Mouse (Mus musculus) liver, embryonic 14.5 days (tissue): ENCODE results near the gene Nos1ap. TPM values are rescaled to one million over a fixed set of nuclear protein-coding genes. Genes with fewer than 3 reads are reported as not detected.
A peak's percentile ranks its signal among the peaks of the same experiment; 100 is the strongest.

Source experiments
- ATAC-seq: fragments of 200-750 bp; cut with Nextera tagmentation; 2 replicates; pipeline ENCODE4 v1.8.0; 2017; ENCODE audit warnings: moderate number of reproducible peaks, mild to moderate bottlenecking, moderate library complexity; ENCODE audit not compliant: insufficient read depth
- DNase-seq, 3 experiments: peaks; one replicate each; pipeline ENCODE4 v3.0.0-alpha.2; 2012 to 2013; ENCODE audit warnings: low read depth in 3 of 3, low spot score in 3 of 3
- H3K27ac ChIP-seq: fragments of 300-500 bp; sonication (generic); 2 replicates; pipeline ENCODE4 v1.5.1; 2014; ENCODE audit warnings: moderate library complexity, mild to moderate bottlenecking, control low read depth, inconsistent platforms
- H3K27me3 ChIP-seq: fragments of 300-500 bp; sonication (generic); 2 replicates; pipeline ENCODE4 v1.6.1; 2014; ENCODE audit warnings: mild to moderate bottlenecking, low read length, moderate library complexity; ENCODE audit not compliant: control insufficient read depth, insufficient read depth
- H3K36me3 ChIP-seq: fragments of 300-500 bp; sonication (generic); replicated peaks from 2 replicates; pipeline ENCODE4 v1.6.1; 2014; ENCODE audit warnings: low read depth; ENCODE audit not compliant: control insufficient read depth, insufficient read depth
- H3K4me1 ChIP-seq, 2 experiments: fragments of 200-500 bp in 1 of 2; fragments of 300-500 bp in 1 of 2; sonication (generic) in 1 of 2; replicated peaks; 2 replicates each; pipeline ENCODE4 v1.6.1; 2012 to 2014; ENCODE audit warnings: antibody characterized with exemption in 1 of 2, inconsistent platforms in 1 of 2, low read length in 1 of 2; ENCODE audit not compliant: control insufficient read depth in 2 of 2, insufficient read depth in 2 of 2
- H3K4me2 ChIP-seq: fragments of 300-500 bp; sonication (generic); 2 replicates; pipeline ENCODE4 v1.6.1; 2014; ENCODE audit warnings: low read depth, mild to moderate bottlenecking, control low read depth, moderate library complexity
- H3K4me3 ChIP-seq, 2 experiments: fragments of 200-500 bp in 1 of 2; fragments of 300-500 bp in 1 of 2; sonication (generic) in 1 of 2; 2 replicates each; pipeline ENCODE4 v1.5.1; 2012 to 2014; ENCODE audit warnings: low read depth in 2 of 2, low read length in 2 of 2, mild to moderate bottlenecking in 2 of 2, control low read depth in 1 of 2, inconsistent platforms in 1 of 2, moderate library complexity in 1 of 2; ENCODE audit not compliant: insufficient read depth in 1 of 2
- H3K9ac ChIP-seq: fragments of 300-500 bp; sonication (generic); replicated peaks from 2 replicates; pipeline ENCODE4 v1.6.1; 2014; ENCODE audit warnings: mild to moderate bottlenecking, control low read depth, moderate library complexity
- H3K9me3 ChIP-seq: fragments of 300-500 bp; sonication (generic); 2 replicates; pipeline ENCODE4 v1.6.1; 2016; ENCODE audit warnings: low read length, mixed read lengths; ENCODE audit not compliant: control insufficient read depth
- CTCF ChIP-seq: IDR thresholded peaks from 2 replicates; pipeline ENCODE4 v1.5.1; 2016; ENCODE audit warnings: antibody characterized with exemption, low read depth, control low read depth
- EP300 ChIP-seq: IDR thresholded peaks from 2 replicates; pipeline ENCODE4 v1.6.1; 2016; ENCODE audit warnings: antibody characterized with exemption, low read depth
- WGBS: fragments of 180-500 bp; shearing (Covaris S2); extraction: QIAGEN DNeasy Blood & Tissue Kit; methylation state at CpG from one replicate; pipeline ENCODE4 v1.1.7; 2014; ENCODE audit not compliant: insufficient replicate concordance; 5-methylcytosine and 5-hydroxymethylcytosine counted together
- polyA plus RNA-seq, 2 experiments: library from polyadenylated mRNA; depleted of rRNA in 1 of 2; stranded (reverse) in 1 of 2; unstranded in 1 of 2; fragments of >200 nt; fragmentation: Nextera tagmentation in 1 of 2; extraction: Ambion mirVana in 1 of 2; gene quantifications; 2 replicates each; pipeline versions ENCODE4 v1.2.1 to v1.2.3; 2012 to 2014

Nos1ap gene
- polyA plus RNA-seq, 2 experiments: 1.8 to 2.2 TPM

DNA sequence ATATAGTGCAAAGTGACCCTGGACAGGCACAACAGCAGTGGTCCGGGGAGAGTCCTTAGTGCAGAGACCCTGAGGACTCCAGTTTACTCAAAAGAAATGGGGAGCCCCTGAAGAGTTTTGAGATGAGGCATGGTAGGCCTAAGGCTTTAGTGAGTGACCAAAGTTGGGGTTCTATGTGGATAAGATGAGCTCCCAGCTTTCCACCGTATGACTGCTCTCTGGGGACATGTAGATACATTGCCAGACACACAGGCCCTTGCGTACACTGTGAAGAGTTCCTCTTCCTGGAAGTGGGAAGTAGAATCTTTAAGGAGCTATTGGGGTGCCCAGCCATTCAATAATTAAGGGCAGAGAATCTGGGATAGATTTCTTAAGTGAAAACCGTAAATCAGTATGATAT lies 90.2 kb downstream of the Nos1ap start:
- H3K27me3 ChIP-seq: no peaks in the 10 kb centered on the region
- no peak overlapping the region for H3K27ac ChIP-seq
- no peak overlapping the region for H3K4me2 ChIP-seq
- no peak overlapping the region for H3K4me3 ChIP-seq
- DNase-seq (no peak), ATAC-seq (no peak)
- 70% methylated on average over 4 of the region's 4 CpGs for WGBS
- H3K9ac ChIP-seq: no peak overlapping the region
- no peaks in the 10 kb centered on the region for H3K36me3 ChIP-seq
- H3K9me3 ChIP-seq: no peaks in the 10 kb centered on the region
- peaks cover 0 to 9% of the 10 kb centered on the region in 2 experiments; a peak in 2 of 4 replicates for H3K4me1 ChIP-seq
- TF ChIP-seq EP300 (no peak), CTCF (no peak)

- Histone ChIP-seq H3K36me3 (no peaks in the 10 kb centered on the region), H3K27me3 (no peaks in the 10 kb centered on the region), H3K4me3 (no peak overlapping the region), H3K27ac (no peak overlapping the region), H3K9ac (no peak overlapping the region), H3K9me3 (no peaks in the 10 kb centered on the region), H3K4me2 (no peak overlapping the region), H3K4me1 (peaks cover 0 to 9% of the 10 kb centered on the region in 2 experiments; a peak in 2 of 4 replicates)
- WGBS: 51% methylated on average over 4 of the region's 4 CpGs
- TF ChIP-seq CTCF: no peak
- no peak for TF ChIP-seq EP300
- DNase-seq: no peak
- ATAC-seq: no peak
Measured at GRCm38 (mm10) chr1:170498645-170499044, 91.0 kb downstream of the Nos1ap start.

- WGBS: 79% methylated on average over 8 of the region's 8 CpGs
- ATAC-seq: no peak
- Histone ChIP-seq H3K36me3 (no peaks in the 10 kb centered on the region), H3K27ac (no peak overlapping the region), H3K4me3 (no peak overlapping the region), H3K4me1 (peaks cover 0 to 9% of the 10 kb centered on the region in 2 experiments; a peak in 2 of 4 replicates), H3K9me3 (no peaks in the 10 kb centered on the region), H3K27me3 (no peaks in the 10 kb centered on the region), H3K4me2 (no peak overlapping the region), H3K9ac (no peak overlapping the region)
- TF ChIP-seq CTCF (no peak), EP300 (no peak)
- DNase-seq: no peak
Measured at GRCm38 (mm10) chr1:170496221-170496620, 93.4 kb downstream of the Nos1ap start.

GRCm38 (mm10) chr1:170495538-170496183 lies 94.0 kb downstream of the Nos1ap start:
- Histone ChIP-seq H3K4me1 (peaks cover 0 to 9% of the 10 kb centered on the region in 2 experiments; a peak in 2 of 4 replicates), H3K27me3 (no peaks in the 10 kb centered on the region), H3K27ac (no peak overlapping the region), H3K4me3 (no peak overlapping the region), H3K36me3 (no peaks in the 10 kb centered on the region), H3K4me2 (no peak overlapping the region), H3K9me3 (no peaks in the 10 kb centered on the region), H3K9ac (no peak overlapping the region)
- 55% methylated on average over 13 of the region's 13 CpGs for WGBS
- no peak for TF ChIP-seq CTCF
- no peak for TF ChIP-seq EP300
- ATAC-seq (peak; percentile 53), DNase-seq (peak in 1 of 3 experiments; percentile 27)

DNA sequence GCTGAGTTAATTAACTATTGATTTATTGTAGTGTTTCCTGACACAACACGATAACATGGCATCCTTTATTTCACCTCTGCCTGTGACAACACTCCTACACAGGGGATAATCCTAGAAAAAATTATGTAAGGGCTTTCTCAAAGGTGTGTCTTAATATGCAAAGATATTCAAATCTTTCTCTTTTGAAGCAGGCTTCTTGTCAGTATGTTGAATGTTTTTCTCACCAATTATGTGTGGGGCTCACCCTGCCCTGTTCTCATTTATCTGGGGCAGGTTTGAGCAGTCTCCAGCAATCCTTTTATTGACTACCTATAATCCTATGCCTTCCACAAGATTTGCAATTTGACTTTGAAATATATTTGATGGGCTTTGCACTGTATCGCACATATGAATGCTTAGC lies 97.1 kb downstream of the Nos1ap start:
- Histone ChIP-seq H3K9ac (no peak overlapping the region), H3K27ac (no peak overlapping the region), H3K4me2 (no peak overlapping the region), H3K27me3 (no peaks in the 10 kb centered on the region), H3K9me3 (no peaks in the 10 kb centered on the region), H3K4me3 (no peak overlapping the region), H3K4me1 (no peaks in the 10 kb centered on the region; a peak in 1 of 4 replicates), H3K36me3 (no peaks in the 10 kb centered on the region)
- no peak for DNase-seq
- ATAC-seq: no peak
- WGBS: 67% methylated on average over 2 of the region's 2 CpGs
- TF ChIP-seq CTCF (no peak), EP300 (no peak)
